ENCODE assay signal across 9 mouse cellular contexts in genomic region chr17:78361939-78362728, GRCm38 (mm10). TPM values are rescaled to one million over a fixed set of nuclear protein-coding genes. Genes with fewer than 3 reads are reported as not detected.
DNase-seq lines count a peak whose midpoint lies in the region; ATAC-seq and TF ChIP-seq lines count a peak whose summit lies in the region.
"Had no signal": no experiment of that assay in that cellular context is flagged by ENCODE, and none has a peak within 500 bp of the region (broad histone marks: within the 10 kb centered on the region; RNA-seq: fewer than 3 reads in every experiment).

No protein-coding gene starts in this region.

- TF ChIP-seq CTCF in lung, embryonic 14.5 days (IDR thresholded peaks at IDR 0.05; ENCODE audit: low read depth): no peak

- no peak overlapping the region for H3K9ac ChIP-seq in lung, embryonic 14.5 days
- H3K9ac ChIP-seq in stomach, embryonic 14.5 days (replicated peaks; ENCODE audit: low read depth, low read length): no peak overlapping the region
- H3K9ac ChIP-seq: neural tube, embryonic 13.5 days had no signal

- intact Hi-C loops in heart, postnatal 36 days (cut with DNase I): loop anchor here (2.0 to 5.0 kb wide), 4 partner anchors 35 to 117 kb away; no protein-coding TSS in a partner anchor
- intact Hi-C loops in left cerebral cortex, postnatal 14 days (cut with DNase I): no loop called here

- ATAC-seq in lung, embryonic 14.5 days (ENCODE audit: insufficient read depth): no peak
- ATAC-seq in stomach, embryonic 14.5 days (ENCODE audit: insufficient number of reproducible peaks, insufficient read depth, low FRiP score, low read depth): no peak

- no peaks in the 10 kb centered on the region for H3K27me3 ChIP-seq in lung, embryonic 14.5 days (ENCODE audit: insufficient read depth, low read length)
- no peaks in the 10 kb centered on the region for H3K27me3 ChIP-seq in stomach, embryonic 14.5 days (ENCODE audit: control insufficient read depth, insufficient read depth, low read length)
- H3K27me3 ChIP-seq: neural tube, embryonic 13.5 days had no signal

- H3K9me3 ChIP-seq in lung, embryonic 14.5 days (ENCODE audit: low read depth, low read length): no peaks in the 10 kb centered on the region
- no peaks in the 10 kb centered on the region for H3K9me3 ChIP-seq in stomach, embryonic 14.5 days (ENCODE audit: control insufficient read depth, low read depth, low read length)
- H3K9me3 ChIP-seq: neural tube, embryonic 13.5 days had no signal

- DNase-seq in A20 (ENCODE audit: low read depth, low spot score): peak; percentile 72
- peak; percentile 46 for DNase-seq in adrenal gland, postnatal 10 days
- DNase-seq in heart, postnatal 36 days: peak; percentile 55 to 61
- DNase-seq in lung, embryonic 14.5 days: peak; percentile 41
- DNase-seq in right cerebral cortex, postnatal 25 days: no peak
- DNase-seq in left cerebral cortex, postnatal 14 days (ENCODE audit: low spot score in 2 of 2): no peak
- DNase-seq in adipocyte (ENCODE audit: low spot score): no peak

- no peak overlapping the region for H3K4me3 ChIP-seq in lung, embryonic 14.5 days (ENCODE audit: low read depth, low read length)
- no peak overlapping the region for H3K4me3 ChIP-seq in stomach, embryonic 14.5 days (ENCODE audit: low read depth, low read length)
- H3K4me3 ChIP-seq: neural tube, embryonic 13.5 days had no signal

- H3K36me3 ChIP-seq in lung, embryonic 14.5 days (ENCODE audit: insufficient read depth): no peaks in the 10 kb centered on the region
- no peaks in the 10 kb centered on the region for H3K36me3 ChIP-seq in stomach, embryonic 14.5 days (ENCODE audit: control insufficient read depth, insufficient read depth, low read length)

- peak overlapping the region; percentile 13; the same call in 1 of the 2 replicates for H3K4me2 ChIP-seq in lung, embryonic 14.5 days
- no peak overlapping the region for H3K4me2 ChIP-seq in stomach, embryonic 14.5 days (replicated peaks; ENCODE audit: low read depth, low read length)
- H3K4me2 ChIP-seq: neural tube, embryonic 13.5 days had no signal

- no peak overlapping the region for H3K27ac ChIP-seq in lung, embryonic 14.5 days (ENCODE audit: low read depth)
- peak overlapping the region; percentile 27; the same call in 1 of the 2 replicates for H3K27ac ChIP-seq in stomach, embryonic 14.5 days (ENCODE audit: low read length)
- H3K27ac ChIP-seq: neural tube, embryonic 13.5 days had no signal

- whole genome bisulfite sequencing in lung, embryonic 14.5 days: 70% methylated on average over 13 of the region's 13 CpGs
- WGBS in stomach, embryonic 14.5 days: 80% methylated on average over 13 of the region's 13 CpGs

- H3K4me1 ChIP-seq in lung, embryonic 14.5 days (ENCODE audit: insufficient read depth): no peaks in the 10 kb centered on the region
- H3K4me1 ChIP-seq in stomach, embryonic 14.5 days (ENCODE audit: control insufficient read depth, insufficient read depth, low read length): no peaks in the 10 kb centered on the region

RNA-seq across cellular contexts. Expression of gene Fez2, which starts 55.8 kb away (rescaled TPM):
- total RNA-seq in adrenal gland, postnatal 10 days (2021): 10 to 100 TPM; 36.7 to 45.4 TPM
- 10 to 100 TPM; 70.5 to 81.7 TPM for total RNA-seq in heart, postnatal 36 days (2021)
- polyA plus RNA-seq in lung, embryonic 14.5 days (2014; fragmentation: Nextera tagmentation; extraction: Ambion mirVana): 43.5 and 45.0 TPM in 2 replicates
- 42.9 and 45.1 TPM in 2 replicates for polyA plus RNA-seq in stomach, embryonic 14.5 days (2014; fragmentation: Nextera tagmentation; extraction: Ambion mirVana)
- total RNA-seq in left cerebral cortex, postnatal 14 days (2021): 10 to 100 TPM; 35.2 to 37.9 TPM

Comparison
In these comparisons a context has a peak if more than half of its experiments do, and no peak if none do; other contexts are left out.
1. DNase-seq: peak in A20 (single experiment), adrenal gland, postnatal 10 days (single experiment), heart, postnatal 36 days (2 of 2) and lung, embryonic 14.5 days (single experiment); none in right cerebral cortex, postnatal 25 days (single experiment), left cerebral cortex, postnatal 14 days (0 of 2) and adipocyte (single experiment).